Mouse (Mus musculus): ENCODE measurements around the gene Ackr4.

DNA sequence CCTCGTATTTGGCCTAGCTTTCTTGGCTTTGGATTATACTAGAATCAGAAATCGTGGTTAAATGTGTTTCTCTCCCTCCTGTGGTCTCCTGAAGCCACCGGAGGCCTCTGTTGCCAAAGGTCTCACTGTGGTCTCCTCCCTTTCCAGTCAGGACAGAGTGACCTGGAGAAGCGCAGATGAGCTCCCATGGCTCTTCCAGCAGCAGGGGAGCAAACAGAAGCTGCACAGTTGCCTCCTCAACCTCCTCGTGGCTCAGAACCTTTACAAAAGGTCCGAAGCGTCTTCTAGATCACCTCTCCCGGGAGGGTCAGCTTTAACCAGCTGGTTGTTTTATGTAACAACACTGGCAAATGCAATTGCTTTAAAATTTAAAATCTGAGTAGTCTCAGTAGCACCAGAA is 92.5 kb downstream of the Ackr4 start:
- no peak for TF ChIP-seq POLR2AphosphoS5 (IDR thresholded peaks at IDR 0.05; ENCODE audit: insufficient replicate concordance, low read depth, low read length)
- TF ChIP-seq CTCF (IDR thresholded peaks at IDR 0.05; ENCODE audit: low read depth, low read length), result no peak
- TF ChIP-seq GATA2 (IDR thresholded peaks at IDR 0.05; ENCODE audit: borderline replicate concordance, low read depth, low read length), result no peak
- TF ChIP-seq GATA1 (IDR thresholded peaks at IDR 0.05; ENCODE audit: borderline replicate concordance, low read length), result no peak
